Mouse (Mus musculus) thymus, adult 2 months (tissue): ENCODE results near the gene H2-Q10. TPM values are rescaled to one million over a fixed set of nuclear protein-coding genes. Genes with fewer than 3 reads are reported as not detected.
A peak's percentile ranks its signal among the peaks of the same experiment; 100 is the strongest.
"Not testable (repeated sequence)": the region's sequence is repeated elsewhere in the genome, so short reads cannot be mapped to it uniquely, and the experiment has no call there.

ENCODE experiments used
- DNase-seq: peaks from one replicate; pipeline ENCODE4 v3.0.0; 2021
- H3K27ac ChIP-seq: fragments of 200-500 bp; 2 replicates; pipeline ENCODE4 v1.5.1; 2012; ENCODE audit warnings: low read length, control low read depth; ENCODE audit not compliant: control insufficient read depth, insufficient read depth
- H3K27me3 ChIP-seq: fragments of 200-500 bp; 2 replicates; pipeline ENCODE4 v1.6.1; 2012; ENCODE audit warnings: mild to moderate bottlenecking, low read length, moderate library complexity, mixed read lengths; ENCODE audit not compliant: control insufficient read depth, insufficient read depth
- H3K36me3 ChIP-seq: fragments of 200-500 bp; 2 replicates; pipeline ENCODE4 v1.6.1; 2012; ENCODE audit warnings: mild to moderate bottlenecking, low read length, moderate library complexity; ENCODE audit not compliant: control insufficient read depth, insufficient read depth
- H3K4me1 ChIP-seq: fragments of 200-500 bp; replicated peaks from 2 replicates; pipeline ENCODE4 v1.6.1; 2012; ENCODE audit warnings: low read length; ENCODE audit not compliant: control insufficient read depth, insufficient read depth
- H3K4me3 ChIP-seq: fragments of 200-500 bp; 2 replicates; pipeline ENCODE4 v1.5.1; 2012; ENCODE audit warnings: mild to moderate bottlenecking, low read length, control low read depth, moderate library complexity; ENCODE audit not compliant: control insufficient read depth, insufficient read depth
- CTCF ChIP-seq: fragments of 200-500 bp; IDR thresholded peaks from 2 replicates; pipeline ENCODE4 v1.5.1; 2012; ENCODE audit warnings: mild to moderate bottlenecking, control low read depth, low read length, moderate library complexity, borderline replicate concordance; ENCODE audit not compliant: control insufficient read depth, poor library complexity, insufficient read depth; ENCODE audit errors: extremely low read depth
- POLR2A ChIP-seq: fragments of 200-500 bp; IDR thresholded peaks from 2 replicates; pipeline ENCODE4 v1.6.1; 2012; ENCODE audit warnings: mild to moderate bottlenecking, low read length, control low read depth, moderate library complexity; ENCODE audit not compliant: control insufficient read depth, poor library complexity, insufficient read depth; ENCODE audit errors: extremely low read depth
- whole genome bisulfite sequencing: fragments of 180-500 bp; shearing (Covaris S2); methylation state at CpG from one replicate; pipeline ENCODE4 v1.1.7; 2018; 5-methylcytosine and 5-hydroxymethylcytosine counted together
- polyA plus RNA-seq: library from polyadenylated mRNA; depleted of rRNA; stranded (reverse); fragments of >200 nt; gene quantifications from 2 replicates; pipeline ENCODE4 v1.2.3, GENCODE M21; 2012

Gene H2-Q10
- polyA plus RNA-seq, 1 experiment: 15.3 TPM

GRCm38 (mm10) chr17:35458247-35458646, 11.6 kb upstream of the H2-Q10 start:
- not testable (repeated sequence) for H3K27me3 ChIP-seq, H3K4me3 ChIP-seq, H3K36me3 ChIP-seq, H3K27ac ChIP-seq, DNase-seq, H3K4me1 ChIP-seq
- no CpG with 5 or more reads among the region's 1 CpGs for WGBS

DNA sequence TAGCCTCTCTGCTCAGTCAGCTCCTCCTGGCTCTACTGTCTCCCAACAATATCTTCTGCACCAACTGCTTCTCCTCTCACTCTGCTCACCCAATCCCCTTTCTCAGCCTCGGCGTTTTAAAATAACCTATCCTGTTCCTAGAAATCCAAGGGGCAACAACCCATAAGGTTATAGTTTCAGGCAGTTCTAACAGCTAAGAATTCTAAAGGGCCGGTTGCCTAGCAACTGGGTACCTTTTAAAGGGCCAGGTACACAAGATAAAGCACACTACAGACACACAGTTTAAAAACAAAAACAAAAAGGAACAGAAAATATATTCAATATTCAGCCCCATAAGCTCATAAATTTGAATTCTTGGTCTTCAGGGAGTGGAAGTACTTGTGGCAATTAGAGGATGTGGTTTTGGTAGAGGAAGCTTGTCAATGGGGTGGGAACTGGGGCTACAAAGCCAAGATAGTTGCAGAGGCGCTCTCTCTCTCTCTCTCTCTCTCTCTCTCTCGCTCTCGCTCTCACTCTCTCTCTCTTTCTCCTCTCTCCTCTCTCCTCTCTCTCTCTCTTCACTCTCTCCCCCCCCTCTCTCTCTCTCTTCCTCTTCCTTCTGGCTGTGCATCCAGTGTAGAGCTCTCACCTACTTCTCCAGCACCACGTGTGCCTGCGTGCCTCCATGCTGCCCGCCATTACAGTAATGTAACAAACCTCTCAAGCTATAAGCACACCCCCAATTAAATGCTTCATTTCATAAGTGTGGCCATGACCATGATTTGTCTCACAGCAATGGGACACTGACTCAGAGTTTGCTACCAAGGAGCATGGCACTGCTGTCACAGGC, 9.2 kb upstream of the H2-Q10 start:
- DNase-seq, H3K27ac ChIP-seq, H3K4me1 ChIP-seq, H3K4me3 ChIP-seq, H3K36me3 ChIP-seq, H3K27me3 ChIP-seq: not testable (repeated sequence)
- 5% methylated on average over 3 of the region's 9 CpGs for WGBS

DNA sequence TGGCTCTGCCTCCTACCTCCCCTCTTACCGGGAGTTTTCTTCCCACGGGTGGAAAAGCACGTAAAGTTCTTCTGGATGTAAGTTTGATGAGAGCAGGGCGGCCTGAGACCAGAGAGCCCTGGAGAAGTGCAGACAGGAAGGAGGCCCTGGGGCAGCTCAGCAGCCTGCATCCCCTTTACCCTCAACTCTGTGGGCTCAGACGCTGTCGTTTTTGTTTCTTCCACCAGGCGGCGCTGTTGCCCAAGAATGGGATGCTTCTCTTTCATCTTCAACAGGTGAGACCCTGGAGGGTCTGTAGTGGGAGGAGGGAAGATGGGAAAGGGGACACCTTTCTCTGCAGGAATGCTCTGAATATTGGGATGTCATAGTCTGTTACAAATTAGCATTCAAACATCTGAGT, 4.2 kb upstream of the H2-Q10 start:
- peak; percentile 73; the same call in 1 of the 2 replicates for TF ChIP-seq CTCF
- peak; percentile 3 for DNase-seq
- not testable (repeated sequence) for H3K27me3 ChIP-seq, H3K27ac ChIP-seq, H3K4me3 ChIP-seq, H3K4me1 ChIP-seq, H3K36me3 ChIP-seq
- 7% methylated on average over 8 of the region's 8 CpGs for WGBS

DNA sequence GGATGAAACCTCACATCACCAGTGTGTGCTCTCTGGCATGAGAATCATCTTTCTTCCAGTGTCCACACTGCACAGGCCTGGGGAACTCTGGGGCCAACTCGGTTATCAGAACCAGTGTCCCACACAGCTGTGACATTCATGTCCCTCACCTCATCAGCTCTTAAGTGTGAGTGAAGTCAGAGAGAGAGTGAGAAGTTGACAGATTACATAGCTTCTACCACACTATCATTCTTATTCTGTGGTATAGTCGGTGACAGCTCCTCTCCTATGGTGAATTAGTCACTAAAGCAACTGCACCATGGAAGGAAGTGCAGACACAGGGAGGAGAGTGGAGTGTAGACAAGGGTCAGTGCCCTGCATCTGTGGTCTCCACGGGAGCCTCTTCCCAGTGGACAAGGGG, 953 bp upstream of the H2-Q10 start:
- H3K27ac ChIP-seq, H3K36me3 ChIP-seq, H3K27me3 ChIP-seq, H3K4me3 ChIP-seq, H3K4me1 ChIP-seq, DNase-seq: not testable (repeated sequence)
- WGBS: 34% methylated on average over 3 of the region's 3 CpGs

DNA sequence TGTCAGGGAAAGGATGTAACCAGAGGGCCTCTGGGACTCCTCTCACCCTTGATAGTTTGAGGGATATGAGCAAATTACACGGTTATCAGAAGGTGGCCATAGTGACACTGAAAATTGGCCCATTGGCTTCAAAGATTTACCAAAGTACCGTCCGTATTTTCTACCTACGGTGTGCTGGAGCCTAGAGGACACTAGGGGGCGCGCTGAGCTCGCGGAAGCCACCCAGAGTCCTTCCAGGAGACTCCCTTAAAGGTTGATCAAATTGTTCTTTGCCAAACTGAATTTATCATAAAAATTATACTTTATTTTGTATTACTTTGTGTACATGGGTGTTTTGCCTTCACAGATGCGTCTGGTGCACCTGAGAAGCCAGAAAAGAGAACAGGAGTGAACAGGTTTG, 14.2 kb downstream of the H2-Q10 start:
- peak; percentile 57 for DNase-seq
- Histone ChIP-seq H3K27me3 (no peaks in the 10 kb centered on the region), H3K4me3 (no peak overlapping the region), H3K27ac (no peak overlapping the region), H3K36me3 (no peaks in the 10 kb centered on the region), H3K4me1 (no peaks in the 10 kb centered on the region)
- TF ChIP-seq CTCF (peak; percentile 84; the same call in 1 of the 2 replicates), POLR2A (no peak)
- 1% methylated on average over 9 of the region's 9 CpGs for WGBS

DNA sequence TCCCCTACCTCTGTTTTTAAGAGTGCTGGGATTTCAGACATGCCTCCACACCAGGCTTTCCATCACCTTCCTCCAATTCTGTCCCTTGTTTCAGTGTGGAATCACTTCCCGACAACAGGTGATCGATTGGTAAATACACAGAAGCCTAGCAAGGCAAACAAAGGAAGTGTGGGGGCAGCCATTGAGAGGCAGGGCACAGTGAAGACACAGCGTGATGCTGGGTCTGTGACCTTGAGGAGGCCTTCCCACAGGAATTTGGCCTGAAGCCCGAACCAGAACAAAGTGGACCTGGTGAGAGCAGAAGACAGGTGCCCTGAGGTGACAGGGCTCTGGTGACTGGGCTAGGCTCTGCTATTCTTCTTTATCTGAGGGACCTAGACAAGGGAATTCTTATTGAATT, 15.8 kb downstream of the H2-Q10 start:
- Histone ChIP-seq H3K4me1 (no peaks in the 10 kb centered on the region), H3K27ac (no peak overlapping the region), H3K36me3 (no peaks in the 10 kb centered on the region), H3K27me3 (no peaks in the 10 kb centered on the region; the same call in 1 of the 2 replicates), H3K4me3 (no peak overlapping the region)
- 47% methylated on average over 4 of the region's 4 CpGs for WGBS
- no peak for DNase-seq
- no peak for TF ChIP-seq POLR2A
- TF ChIP-seq CTCF: no peak

GRCm38 (mm10) chr17:35486726-35487125, 16.8 kb downstream of the H2-Q10 start:
- no peaks in the 10 kb centered on the region for H3K4me1 ChIP-seq
- no peak for DNase-seq
- no peak for TF ChIP-seq POLR2A
- no peak for TF ChIP-seq CTCF
- WGBS: 51% methylated on average over 10 of the region's 10 CpGs
- no peak overlapping the region for H3K27ac ChIP-seq
- no peaks in the 10 kb centered on the region; the same call in 1 of the 2 replicates for H3K27me3 ChIP-seq
- H3K36me3 ChIP-seq: no peaks in the 10 kb centered on the region
- no peak overlapping the region for H3K4me3 ChIP-seq
